17 mouse cellular contexts compared by ENCODE assay signal in genomic region chr5:72139619-72140018, GRCm38 (mm10).
"Had no signal": no experiment of that assay in that cellular context is flagged by ENCODE, and none has a peak within 500 bp of the region (broad histone marks: within the 10 kb centered on the region; RNA-seq: fewer than 3 reads in every experiment).

No protein-coding gene starts in this region.

- H3K27ac ChIP-seq: kidney, postnatal 0 days; layer of hippocampus, adult 2 months; left cerebral cortex, adult 2 months; liver, embryonic 13.5 days; midbrain, embryonic 12.5 days; neural tube, embryonic 12.5 days; neural tube, embryonic 15.5 days had no signal

- DNase-seq: kidney, postnatal 25 days; layer of hippocampus, adult 9-11 months; layer of hippocampus, postnatal 36 days; liver, embryonic 13.5 days; lung, adult 2 months; lung, postnatal 14 days; lung, postnatal 4 days; right cerebral cortex, adult 18-20 months; right cerebral cortex, postnatal 14 days; right cerebral cortex, postnatal 4 days; thymus, postnatal 25 days had no signal

- H3K27me3 ChIP-seq: liver, embryonic 13.5 days; midbrain, embryonic 12.5 days; neural tube, embryonic 12.5 days; neural tube, embryonic 15.5 days had no signal

- H3K4me2 ChIP-seq: liver, embryonic 13.5 days; midbrain, embryonic 12.5 days; neural tube, embryonic 12.5 days; neural tube, embryonic 15.5 days had no signal

- H3K4me3 ChIP-seq: layer of hippocampus, adult 2 months; left cerebral cortex, adult 2 months; liver, embryonic 13.5 days; midbrain, embryonic 12.5 days; neural tube, embryonic 12.5 days; neural tube, embryonic 15.5 days had no signal

- H3K9ac ChIP-seq: liver, embryonic 13.5 days; midbrain, embryonic 12.5 days; neural tube, embryonic 12.5 days; neural tube, embryonic 15.5 days had no signal

- H3K4me1 ChIP-seq: liver, embryonic 13.5 days; midbrain, embryonic 12.5 days; neural tube, embryonic 12.5 days; neural tube, embryonic 15.5 days had no signal

- H3K36me3 ChIP-seq: liver, embryonic 13.5 days; midbrain, embryonic 12.5 days; neural tube, embryonic 12.5 days; neural tube, embryonic 15.5 days had no signal

- H3K9me3 ChIP-seq: liver, embryonic 13.5 days; midbrain, embryonic 12.5 days; neural tube, embryonic 12.5 days; neural tube, embryonic 15.5 days had no signal
